15 mouse cellular contexts compared by ENCODE assay signal in genomic region chr10:25318405-25318804, GRCm38 (mm10). TPM values are rescaled to one million over a fixed set of nuclear protein-coding genes. Genes with fewer than 3 reads are reported as not detected.
DNase-seq lines count a peak whose midpoint lies in the region; ATAC-seq and TF ChIP-seq lines count a peak whose summit lies in the region.
"Had no signal": no experiment of that assay in that cellular context is flagged by ENCODE, and none has a peak within 500 bp of the region (broad histone marks: within the 10 kb centered on the region; RNA-seq: fewer than 3 reads in every experiment).

No protein-coding gene starts in this region.

- no peaks in the 10 kb centered on the region for H3K9me3 ChIP-seq in heart, embryonic 10.5 days
- H3K9me3 ChIP-seq in lung, postnatal 0 days (ENCODE audit: low read length) = no peaks in the 10 kb centered on the region
- H3K9me3 ChIP-seq: limb, embryonic 15.5 days had no signal

- WGBS in heart, embryonic 10.5 days = 51% methylated on average over 5 of the region's 5 CpGs
- 51% methylated on average over 5 of the region's 5 CpGs for WGBS in lung, postnatal 0 days
- 59% methylated on average over 5 of the region's 5 CpGs for whole genome bisulfite sequencing in lung, adult 2 months

- no peak for TF ChIP-seq POLR2A in lung, adult 2 months (IDR thresholded peaks at IDR 0.05; ENCODE audit: borderline replicate concordance, extremely low read depth, low read depth, low read length)
- TF ChIP-seq POLR2A in bone marrow macrophage, adult 2 months (IDR thresholded peaks at IDR 0.05; ENCODE audit: borderline replicate concordance, low read depth, low read length) = no peak

- TF ChIP-seq EP300 in lung, postnatal 0 days (IDR thresholded peaks at IDR 0.05) = no peak

- DNase-seq in heart, embryonic 10.5 days (ENCODE audit: low spot score) = no peak
- DNase-seq in heart, postnatal 25 days (ENCODE audit: low spot score) = no peak
- peak; percentile 49 for DNase-seq in lung, postnatal 0 days (ENCODE audit: low spot score)
- no peak for DNase-seq in lung, adult 2 months
- DNase-seq in Muller cell, postnatal 12 days (ENCODE audit: inconsistent ontology term) = no peak
- no peak for DNase-seq in gastrocnemius, postnatal 25 days
- DNase-seq: cerebellum, adult 8-10 months; embryo, embryonic 11 days; forebrain, postnatal 0 days; gastrocnemius, postnatal 14 days; kidney, adult 8-10 months; thymus, adult 2 months had no signal

- peaks cover 24% of the 10 kb centered on the region for H3K4me1 ChIP-seq in heart, embryonic 10.5 days
- no peaks in the 10 kb centered on the region for H3K4me1 ChIP-seq in lung, postnatal 0 days (ENCODE audit: insufficient read depth, low read depth, low read length)
- no peaks in the 10 kb centered on the region; the same call in none of the 2 replicates for H3K4me1 ChIP-seq in lung, adult 2 months (ENCODE audit: control insufficient read depth, insufficient read depth, low read length)
- peaks cover 36% of the 10 kb centered on the region for H3K4me1 ChIP-seq in bone marrow macrophage, adult 2 months (ENCODE audit: control insufficient read depth, insufficient read depth, low read length)

- H3K27me3 ChIP-seq in heart, embryonic 10.5 days (ENCODE audit: insufficient read depth, poor library complexity, severe bottlenecking) = no peaks in the 10 kb centered on the region
- H3K27me3 ChIP-seq in lung, postnatal 0 days (replicated peaks; ENCODE audit: insufficient read depth, low read length) = no peaks in the 10 kb centered on the region
- H3K27me3 ChIP-seq: limb, embryonic 15.5 days had no signal

- no peak overlapping the region for H3K4me2 ChIP-seq in lung, postnatal 0 days (replicated peaks; ENCODE audit: low read depth, low read length)
- H3K4me2 ChIP-seq: limb, embryonic 15.5 days had no signal

- no peak overlapping the region for H3K4me3 ChIP-seq in heart, embryonic 10.5 days
- no peak overlapping the region for H3K4me3 ChIP-seq in lung, postnatal 0 days (ENCODE audit: low read depth, low read length)
- H3K4me3 ChIP-seq in lung, adult 2 months (replicated peaks; ENCODE audit: extremely low read depth, low read depth, low read length) = no peak overlapping the region
- H3K4me3 ChIP-seq in bone marrow macrophage, adult 2 months (ENCODE audit: insufficient read depth, low read length) = no peak overlapping the region
- H3K4me3 ChIP-seq: limb, embryonic 15.5 days had no signal

- H3K9ac ChIP-seq in lung, postnatal 0 days (replicated peaks; ENCODE audit: low read depth) = no peak overlapping the region
- H3K9ac ChIP-seq: forebrain, postnatal 0 days; limb, embryonic 15.5 days had no signal

- TF ChIP-seq CTCF in lung, postnatal 0 days (IDR thresholded peaks at IDR 0.05) = no peak
- TF ChIP-seq CTCF in lung, adult 2 months (IDR thresholded peaks at IDR 0.05; ENCODE audit: insufficient read depth, low read length) = no peak
- TF ChIP-seq CTCF in bone marrow macrophage, adult 2 months (IDR thresholded peaks at IDR 0.05; ENCODE audit: low read depth, low read length) = no peak

- no peak; the same call in 1 of the 2 replicates for ATAC-seq in lung, postnatal 0 days
- peak; percentile 95 for ATAC-seq in megakaryocyte, adult 5-6 weeks (ENCODE audit: poor library complexity, severe bottlenecking)
- ATAC-seq: forebrain, postnatal 0 days had no signal

- intact Hi-C loops in heart, postnatal 25 days (cut with DNase I) = no loop called here

- H3K27ac ChIP-seq in heart, embryonic 10.5 days = peak overlapping the region; percentile 76; the same call in 1 of the 2 replicates
- no peak overlapping the region for H3K27ac ChIP-seq in lung, postnatal 0 days (ENCODE audit: low read length)
- H3K27ac ChIP-seq in bone marrow macrophage, adult 2 months (ENCODE audit: insufficient read depth, low read depth, low read length) = peak overlapping the region; percentile 90
- H3K27ac ChIP-seq: limb, embryonic 15.5 days had no signal

- H3K36me3 ChIP-seq in heart, embryonic 10.5 days = no peaks in the 10 kb centered on the region
- no peaks in the 10 kb centered on the region for H3K36me3 ChIP-seq in lung, postnatal 0 days (ENCODE audit: insufficient read depth, low read length)
- H3K36me3 ChIP-seq: limb, embryonic 15.5 days had no signal

RNA-seq across cellular contexts. Expression of gene Akap7, which starts 10.7 kb away (rescaled TPM):
- polyA plus RNA-seq in heart, embryonic 10.5 days (2016; fragmentation: Nextera tagmentation; extraction: Ambion mirVana) = 18.4 and 24.6 TPM in 2 replicates
- total RNA-seq in heart, postnatal 25 days (2021) = 10 to 100 TPM; 52.6 to 58.2 TPM
- 46.3 and 52.1 TPM in 2 replicates for polyA plus RNA-seq in lung, postnatal 0 days (2015; fragmentation: Nextera tagmentation; extraction: Ambion mirVana)
- 5.6 and 12.2 TPM in 2 replicates for polyA plus RNA-seq in lung, adult 2 months (2012; rRNA removed)
- 16.9 and 26.0 TPM in 2 replicates for polyA plus RNA-seq in bone marrow macrophage, adult 2 months (2012; ENCODE audit: insufficient read depth, insufficient read length, missing spikeins)
- 15.5 and 20.1 TPM in 2 replicates for total RNA-seq in megakaryocyte, adult 5-6 weeks (2015)
- total RNA-seq in megakaryocyte, adult 5-6 weeks (2017) = 18.5 and 18.8 TPM in 2 replicates
- 10 to 100 TPM; 19.7 to 21.5 TPM for total RNA-seq in gastrocnemius, postnatal 25 days (2021)

RNA-seq across cellular contexts. Expression of gene Epb41l2, which starts 41.2 kb away (rescaled TPM):
- polyA plus RNA-seq in heart, embryonic 10.5 days (2016; fragmentation: Nextera tagmentation; extraction: Ambion mirVana) = 55.6 and 60.0 TPM in 2 replicates
- 10 to 100 TPM; 53.9 to 60.5 TPM for total RNA-seq in heart, postnatal 25 days (2021)
- 48.2 and 54.2 TPM in 2 replicates for polyA plus RNA-seq in lung, postnatal 0 days (2015; fragmentation: Nextera tagmentation; extraction: Ambion mirVana)
- polyA plus RNA-seq in lung, adult 2 months (2012; rRNA removed) = 85.4 and 132 TPM in 2 replicates
- 97.2 and 103 TPM in 2 replicates for polyA plus RNA-seq in bone marrow macrophage, adult 2 months (2012; ENCODE audit: insufficient read depth, insufficient read length, missing spikeins)
- total RNA-seq in megakaryocyte, adult 5-6 weeks (2015) = 52.6 and 58.2 TPM in 2 replicates
- 51.8 and 52.0 TPM in 2 replicates for total RNA-seq in megakaryocyte, adult 5-6 weeks (2017)
- total RNA-seq in gastrocnemius, postnatal 25 days (2021) = 10 to 100 TPM; 34.5 to 41.4 TPM
